Mouse (Mus musculus): ENCODE measurements at regions not wholly inside any gene's neighbourhood (a gene's known extent, or its start where the extent isn't known, plus 50 kb on each side); places are given as distances from the start of the nearest gene placed in this dataset.
"Not testable (repeated sequence)": the region's sequence is repeated elsewhere in the genome, so short reads cannot be mapped to it uniquely, and the experiment has no call there.

GRCm38 (mm10) chr1:166926078-166926477 lies 75.1 kb upstream of the Fam78b start:
- Histone ChIP-seq H3K27ac (ENCODE audit: control insufficient read depth, insufficient read depth, low read length) (no peak overlapping the region), H3K27me3 (ENCODE audit: control insufficient read depth, insufficient read depth, low read length) (no peaks in the 10 kb centered on the region), H3K4me3 (ENCODE audit: control insufficient read depth, insufficient read depth, low read length) (no peak overlapping the region), H3K36me3 (ENCODE audit: control insufficient read depth, insufficient read depth, low read length) (no peaks in the 10 kb centered on the region), H3K4me1 (replicated peaks; ENCODE audit: control insufficient read depth, insufficient read depth, low read length) (no peaks in the 10 kb centered on the region)
- no peak for DNase-seq
- TF ChIP-seq CTCF (IDR thresholded peaks at IDR 0.05; ENCODE audit: borderline replicate concordance, control insufficient read depth, extremely low read depth, insufficient read depth, low read length, poor library complexity) (no peak), POLR2A (IDR thresholded peaks at IDR 0.05; ENCODE audit: control insufficient read depth, extremely low read depth, insufficient read depth, low read length, poor library complexity) (no peak)
- 55% methylated on average over 4 of the region's 4 CpGs for WGBS

- H3K4me3 ChIP-seq (ENCODE audit: control insufficient read depth, insufficient read depth, low read length), result peak overlapping the region; percentile 21
- 74% methylated on average over 9 of the region's 9 CpGs for WGBS
- not testable (repeated sequence) for H3K27ac ChIP-seq (ENCODE audit: control insufficient read depth, insufficient read depth, low read length); DNase-seq; H3K4me1 ChIP-seq (replicated peaks; ENCODE audit: control insufficient read depth, insufficient read depth, low read length); H3K36me3 ChIP-seq (ENCODE audit: control insufficient read depth, insufficient read depth, low read length); H3K27me3 ChIP-seq (ENCODE audit: control insufficient read depth, insufficient read depth, low read length)
Observed at GRCm38 (mm10) chr1:166939744-166940143, 61.5 kb upstream of the Fam78b start.

GRCm38 (mm10) chr1:166940146-166941076 lies 60.8 kb upstream of the Fam78b start:
- not testable (repeated sequence) for H3K27me3 ChIP-seq (ENCODE audit: control insufficient read depth, insufficient read depth, low read length); H3K4me1 ChIP-seq (replicated peaks; ENCODE audit: control insufficient read depth, insufficient read depth, low read length); H3K36me3 ChIP-seq (ENCODE audit: control insufficient read depth, insufficient read depth, low read length); H3K27ac ChIP-seq (ENCODE audit: control insufficient read depth, insufficient read depth, low read length); DNase-seq
- peak overlapping the region; percentile 21 for H3K4me3 ChIP-seq (ENCODE audit: control insufficient read depth, insufficient read depth, low read length)
- WGBS, result 64% methylated on average over 31 of the region's 31 CpGs

DNA sequence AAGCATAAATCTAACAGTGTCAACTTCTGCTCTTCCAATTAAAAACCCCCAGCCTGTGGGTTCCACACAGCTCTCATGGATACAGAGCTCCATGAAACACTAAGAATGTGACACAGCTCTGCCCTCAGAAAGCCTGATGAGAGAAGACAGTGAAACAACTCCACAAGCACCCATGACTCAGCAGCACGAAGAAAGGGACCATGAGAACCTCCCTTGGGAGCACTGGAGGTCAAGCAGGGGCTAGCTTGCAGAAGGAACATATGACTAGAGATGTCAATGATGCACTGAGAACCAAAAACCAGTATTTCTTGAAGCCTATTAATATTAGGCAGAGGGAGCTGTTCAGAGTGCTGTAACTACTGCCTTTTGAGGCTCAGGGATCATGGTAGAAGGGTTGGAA lies 59.0 kb upstream of the Fam78b start:
- Histone ChIP-seq H3K4me3 (ENCODE audit: control insufficient read depth, insufficient read depth, low read length) (no peak overlapping the region), H3K27ac (ENCODE audit: control insufficient read depth, insufficient read depth, low read length) (no peak overlapping the region), H3K4me1 (replicated peaks; ENCODE audit: control insufficient read depth, insufficient read depth, low read length) (no peaks in the 10 kb centered on the region), H3K36me3 (ENCODE audit: control insufficient read depth, insufficient read depth, low read length) (no peaks in the 10 kb centered on the region), H3K27me3 (ENCODE audit: control insufficient read depth, insufficient read depth, low read length) (no peaks in the 10 kb centered on the region)
- 59% methylated on average over 1 of the region's 1 CpGs for WGBS
- no peak for TF ChIP-seq CTCF (IDR thresholded peaks at IDR 0.05; ENCODE audit: borderline replicate concordance, control insufficient read depth, extremely low read depth, insufficient read depth, low read length, poor library complexity)
- no peak for TF ChIP-seq POLR2A (IDR thresholded peaks at IDR 0.05; ENCODE audit: control insufficient read depth, extremely low read depth, insufficient read depth, low read length, poor library complexity)
- DNase-seq, result no peak

- no peak for DNase-seq
- H3K4me3 ChIP-seq (ENCODE audit: control insufficient read depth, insufficient read depth, low read length), result no peak overlapping the region
- WGBS, result 71% methylated on average over 7 of the region's 7 CpGs
Observed at GRCm38 (mm10) chr1:166944540-166944939, 56.7 kb upstream of the Fam78b start.

DNA sequence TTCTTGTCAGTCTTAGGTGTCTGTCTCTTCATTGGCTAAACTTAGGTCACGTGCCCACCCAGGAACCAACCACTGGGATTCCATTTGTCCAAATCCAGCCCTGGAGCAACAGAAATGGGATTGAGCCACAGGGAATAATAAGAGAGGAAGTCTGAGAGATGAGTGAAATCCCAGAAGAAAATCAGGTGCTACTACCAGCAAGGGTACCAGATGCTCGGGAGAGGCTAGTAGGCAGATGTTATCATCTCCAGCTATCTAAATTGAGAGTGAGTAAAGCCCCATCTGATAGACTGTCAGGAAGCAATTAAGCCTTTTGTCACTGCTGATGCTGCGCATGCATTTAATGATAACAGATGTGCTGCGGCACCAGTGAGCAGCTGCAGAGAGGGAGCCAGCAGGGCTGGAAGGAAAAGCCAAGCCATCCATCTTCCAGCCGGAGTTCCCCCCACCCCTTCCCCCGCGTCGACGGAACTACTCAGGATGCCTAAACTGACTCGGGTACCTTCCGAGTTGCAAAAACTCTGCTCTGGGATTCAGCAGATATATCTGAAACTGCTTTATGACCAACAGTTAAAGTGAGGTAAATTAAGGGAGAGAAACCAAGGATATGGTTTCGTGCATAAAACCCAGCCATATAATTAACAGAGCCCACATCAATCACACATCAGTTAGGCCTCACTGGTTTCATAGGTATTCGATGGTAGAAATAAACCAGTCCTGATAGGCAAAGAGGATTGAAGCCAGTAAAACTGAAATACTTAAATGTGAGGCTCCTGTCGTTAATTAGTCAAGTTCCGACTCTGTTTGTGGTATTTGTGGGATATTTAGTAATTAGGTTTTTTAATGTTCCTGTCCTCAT lies 53.1 kb upstream of the Fam78b start:
- Histone ChIP-seq H3K4me3 (ENCODE audit: control insufficient read depth, insufficient read depth, low read length) (no peak overlapping the region), H3K27ac (ENCODE audit: control insufficient read depth, insufficient read depth, low read length) (no peak overlapping the region), H3K4me1 (replicated peaks; ENCODE audit: control insufficient read depth, insufficient read depth, low read length) (no peaks in the 10 kb centered on the region), H3K27me3 (ENCODE audit: control insufficient read depth, insufficient read depth, low read length) (no peaks in the 10 kb centered on the region), H3K36me3 (ENCODE audit: control insufficient read depth, insufficient read depth, low read length) (no peaks in the 10 kb centered on the region)
- TF ChIP-seq CTCF (IDR thresholded peaks at IDR 0.05; ENCODE audit: borderline replicate concordance, control insufficient read depth, extremely low read depth, insufficient read depth, low read length, poor library complexity) (no peak), POLR2A (IDR thresholded peaks at IDR 0.05; ENCODE audit: control insufficient read depth, extremely low read depth, insufficient read depth, low read length, poor library complexity) (no peak)
- no peak for DNase-seq
- WGBS, result 36% methylated on average over 15 of the region's 15 CpGs

More at GRCm38 (mm10) chr1:166944540-166944939, 56.7 kb upstream of the Fam78b start:
- H3K27ac ChIP-seq (ENCODE audit: control insufficient read depth, insufficient read depth, low read length), result no peak overlapping the region
- no peaks in the 10 kb centered on the region for H3K27me3 ChIP-seq (ENCODE audit: control insufficient read depth, insufficient read depth, low read length)
- H3K4me1 ChIP-seq (replicated peaks; ENCODE audit: control insufficient read depth, insufficient read depth, low read length), result no peaks in the 10 kb centered on the region
- no peak for TF ChIP-seq POLR2A (IDR thresholded peaks at IDR 0.05; ENCODE audit: control insufficient read depth, extremely low read depth, insufficient read depth, low read length, poor library complexity)
- no peaks in the 10 kb centered on the region for H3K36me3 ChIP-seq (ENCODE audit: control insufficient read depth, insufficient read depth, low read length)
